Mouse (Mus musculus): ENCODE measurements around the gene Pcgf6.
A peak's percentile ranks its signal among the peaks of the same experiment; 100 is the strongest.

Gene Pcgf6

DNA sequence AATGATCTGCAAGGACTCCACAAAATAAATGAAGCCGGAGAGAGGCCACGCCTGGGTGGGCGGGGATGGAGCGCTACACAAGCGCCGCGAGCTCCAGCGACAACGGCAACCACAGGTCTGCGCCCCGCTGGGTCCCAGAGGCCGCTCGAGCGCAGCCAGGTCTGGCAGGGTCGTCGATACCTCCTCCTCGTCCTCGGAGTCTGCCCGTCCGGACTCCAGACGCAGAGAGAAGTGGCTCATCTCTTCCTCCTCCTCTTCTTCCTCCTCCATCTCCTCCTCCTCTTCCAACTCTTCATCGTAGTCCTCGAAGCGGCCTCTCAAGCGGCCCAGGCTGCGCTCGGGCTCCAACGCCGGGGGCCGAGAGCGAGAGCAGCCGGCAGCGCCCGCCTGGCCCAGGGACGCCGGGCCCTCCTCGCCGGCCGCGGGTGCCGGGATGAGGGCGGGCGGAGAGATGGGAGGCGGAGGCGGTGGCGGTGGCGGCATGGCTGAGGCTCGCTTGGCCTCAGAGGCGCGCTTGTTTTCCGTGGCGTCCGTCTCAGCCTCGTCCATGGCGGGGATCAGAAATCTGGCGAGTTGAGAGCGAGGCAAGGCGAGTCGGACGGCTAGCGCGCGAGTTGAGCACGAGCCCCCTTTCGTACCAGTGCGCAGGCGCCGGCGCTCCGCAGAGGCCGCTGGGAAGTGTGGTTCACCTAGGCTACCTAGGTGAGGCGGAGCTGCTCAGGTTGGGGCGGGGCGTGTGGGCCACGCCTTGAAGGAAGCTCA is at the start of gene Pcgf6:
Pcgf6 (minus strand) TSS at position 636 of the 762 bp plus-strand sequence.
- peak; percentile 61 to 71 for DNase-seq (ENCODE audit: low spot score in 2 of 2)

DNA sequence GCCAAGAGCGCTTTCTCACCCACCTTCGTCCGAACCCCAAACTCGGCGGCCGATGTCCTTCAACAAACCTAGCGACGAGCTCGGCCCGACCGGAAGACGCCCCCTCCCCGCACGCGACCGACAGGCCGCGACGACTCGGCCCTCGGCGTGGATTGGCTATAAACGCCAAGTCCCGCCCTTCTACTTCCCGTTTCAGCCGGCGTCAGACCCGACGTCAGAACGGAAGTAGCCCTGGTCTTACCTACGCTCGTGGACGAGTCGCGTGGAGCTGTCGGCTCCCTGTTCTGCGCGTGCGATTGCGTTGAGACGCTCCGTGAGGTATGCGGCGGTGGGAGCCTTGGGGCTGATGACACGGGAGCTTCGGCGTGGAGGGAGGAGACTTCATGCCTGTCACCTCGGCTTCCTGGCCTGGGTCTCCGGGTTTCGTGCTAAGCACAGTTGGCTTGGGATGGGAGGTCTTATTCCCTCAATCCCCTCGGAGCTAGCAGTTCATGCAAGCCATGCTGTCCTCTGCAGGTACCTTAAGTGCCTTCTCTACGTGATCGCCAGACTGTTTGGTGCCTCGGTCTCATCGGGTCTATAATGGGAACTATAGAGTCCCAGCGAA is 39.9 kb upstream of the Pcgf6 start, which contains the start of the genes Usmg5 and Pdcd11:
Usmg5 (minus strand) TSS at position 98 of the 607 bp plus-strand sequence.
Pdcd11 (plus strand) TSS at position 219 of the 607 bp plus-strand sequence.
- peak; percentile 84 to 91 for DNase-seq (ENCODE audit: low spot score in 2 of 2)

- peak in 1 of 2 experiments; percentile 13 for DNase-seq (ENCODE audit: low spot score in 2 of 2)
Observed at GRCm38 (mm10) chr19:47089718-47090525, 39.2 kb upstream of the Pcgf6 start.

- no peak for DNase-seq (ENCODE audit: low spot score in 2 of 2)
Observed at GRCm38 (mm10) chr19:47088226-47088625, 37.5 kb upstream of the Pcgf6 start.

DNA sequence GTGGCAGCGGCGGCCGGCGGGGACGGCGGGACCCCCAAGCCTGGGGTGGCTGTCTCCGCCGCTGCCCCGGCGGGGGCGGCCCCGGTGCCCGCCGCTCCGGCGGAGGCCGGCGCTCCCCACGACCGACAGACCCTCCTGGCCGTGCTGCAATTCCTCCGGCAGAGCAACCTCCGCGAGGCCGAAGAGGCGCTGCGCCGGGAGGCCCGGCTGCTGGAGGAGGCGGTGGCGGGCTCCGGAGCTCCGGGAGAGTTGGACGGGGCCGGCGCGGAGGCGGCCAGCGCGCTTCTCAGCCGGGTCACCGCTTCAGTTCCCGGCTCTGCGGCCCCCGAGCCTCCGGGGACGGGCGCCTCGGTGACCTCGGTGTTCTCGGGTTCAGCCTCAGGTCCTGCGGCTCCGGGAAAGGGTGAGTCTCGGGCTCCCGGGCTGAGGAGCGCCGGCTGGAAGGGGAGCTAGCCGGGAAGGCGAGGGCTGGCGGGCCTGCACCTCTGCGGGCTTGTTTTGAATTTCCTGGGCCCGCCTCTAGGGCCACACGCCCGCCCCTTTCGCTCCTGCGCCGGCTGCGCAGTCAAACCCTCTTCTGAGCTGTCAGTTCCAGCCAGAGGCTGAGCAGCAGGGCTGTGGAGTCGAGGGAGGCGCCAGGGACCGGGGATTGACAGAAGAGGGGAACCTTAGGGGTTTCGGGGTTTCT is 17.4 kb upstream of the Pcgf6 start:
- peak; percentile 77 to 83 for DNase-seq (ENCODE audit: low spot score in 2 of 2)

- DNase-seq (ENCODE audit: low spot score in 2 of 2) = peak; percentile 97 to 98
Observed at GRCm38 (mm10) chr19:47067096-47067882, 16.6 kb upstream of the Pcgf6 start, which contains the start of gene Taf5. TSS of gene Taf5 (plus strand) at chr19:47067746.

DNA sequence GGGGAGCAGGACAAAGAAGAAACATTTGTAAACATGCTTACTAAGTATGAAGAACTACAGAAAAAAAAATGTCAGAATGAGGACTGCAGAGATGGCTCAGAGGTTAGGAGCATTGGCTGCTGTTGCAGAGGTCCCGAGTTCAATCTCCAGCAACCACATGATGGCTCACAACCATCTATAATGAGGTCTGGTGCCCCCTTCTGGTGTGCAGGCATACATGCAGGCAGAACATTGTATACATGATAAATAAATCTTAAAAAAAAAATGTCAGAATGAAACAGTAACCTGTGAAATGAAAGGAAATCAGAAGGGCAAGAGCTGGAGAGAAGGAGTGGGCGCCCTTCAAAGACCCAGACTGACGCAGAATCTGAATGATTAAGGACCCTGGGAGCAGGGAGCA is 15.2 kb upstream of the Pcgf6 start:
- DNase-seq (ENCODE audit: low spot score in 2 of 2) = no peak

GRCm38 (mm10) chr19:47057684-47058083 is 7.0 kb upstream of the Pcgf6 start:
- no peak for DNase-seq (ENCODE audit: low spot score in 2 of 2)

DNA sequence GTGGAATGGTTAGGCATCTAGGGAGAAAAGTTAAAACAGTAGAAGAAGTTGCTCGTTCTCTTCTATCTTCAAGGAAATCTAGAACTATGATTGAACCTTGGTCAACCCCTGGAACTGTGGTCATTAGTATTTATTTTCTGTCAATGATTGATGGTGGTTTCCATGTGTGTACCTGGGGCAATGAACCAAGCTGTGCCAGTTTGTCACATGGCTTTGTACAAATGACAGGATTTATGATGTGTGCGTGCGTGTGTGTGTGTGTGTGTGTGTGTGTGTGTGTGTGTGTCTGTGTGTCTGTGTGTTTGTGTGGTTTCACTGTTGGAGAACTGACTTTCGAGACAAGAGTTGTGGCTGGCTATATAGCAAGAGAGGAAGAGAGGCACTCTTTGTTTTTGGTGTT is 2.8 kb upstream of the Pcgf6 start:
- no peak for DNase-seq (ENCODE audit: low spot score in 2 of 2)

- DNase-seq (ENCODE audit: low spot score in 2 of 2) = no peak
Observed at GRCm38 (mm10) chr19:47052927-47053326, 2.2 kb upstream of the Pcgf6 start.

DNA sequence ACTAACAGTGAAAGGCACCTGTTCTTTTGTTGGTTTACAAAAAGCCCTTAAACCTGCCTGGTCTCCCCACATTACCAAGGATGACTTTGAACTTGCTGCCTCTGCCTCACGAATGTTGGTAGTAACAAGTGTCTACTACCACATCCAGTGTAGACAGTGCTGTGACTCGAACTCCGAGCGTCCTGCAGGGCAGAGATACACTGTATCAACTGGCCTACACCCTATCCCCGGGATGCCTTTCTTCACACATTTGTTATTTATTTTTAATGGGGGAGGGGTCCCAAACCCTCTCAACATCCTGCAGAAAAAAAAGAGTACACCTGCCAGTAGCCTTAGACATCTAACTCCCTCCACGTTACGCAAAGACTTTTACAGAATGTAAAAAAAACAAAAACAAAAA is 866 bp downstream of the Pcgf6 start:
- DNase-seq (ENCODE audit: low spot score in 2 of 2) = no peak

DNA sequence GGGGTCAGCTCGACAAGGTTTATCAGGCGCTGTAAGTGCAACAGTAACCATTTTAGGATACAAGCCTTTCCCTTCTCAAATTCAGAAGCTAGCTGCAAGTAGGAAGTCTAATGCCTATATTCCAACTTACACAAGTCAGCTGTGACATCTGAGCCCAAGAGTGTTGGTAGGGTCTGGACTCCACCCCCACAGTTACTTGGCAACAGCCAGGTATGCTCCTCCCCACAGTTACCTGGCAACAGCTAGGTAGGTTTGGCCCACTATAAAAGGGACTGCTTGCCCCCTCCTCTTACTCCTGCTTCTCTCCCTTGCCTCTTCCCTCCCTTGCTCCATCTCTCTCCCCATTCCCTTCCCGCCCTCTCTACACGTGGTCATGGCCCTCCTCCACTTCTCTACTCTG is 1.6 kb downstream of the Pcgf6 start:
- no peak for DNase-seq (ENCODE audit: low spot score in 2 of 2)

GRCm38 (mm10) chr19:47047236-47047833 is 3.4 kb downstream of the Pcgf6 start:
- DNase-seq (ENCODE audit: low spot score in 2 of 2) = no peak

DNA sequence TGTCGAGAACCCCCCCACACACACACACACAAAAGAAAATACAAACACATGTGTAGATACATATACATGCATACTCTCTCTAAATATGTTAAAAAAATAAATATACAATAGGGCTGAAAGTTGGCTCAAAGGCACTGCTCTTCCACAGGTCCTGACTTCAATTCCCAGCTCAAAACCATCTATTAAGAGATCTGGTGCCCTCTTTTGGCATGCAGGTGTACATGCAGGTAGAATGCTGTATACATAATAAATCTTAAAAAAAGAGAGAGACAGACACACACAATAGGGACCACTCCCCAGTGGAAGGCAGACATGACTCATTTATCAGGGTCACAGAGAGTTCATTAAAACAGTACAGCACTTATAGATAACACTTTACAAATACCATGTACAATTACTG is 4.4 kb downstream of the Pcgf6 start:
- DNase-seq (ENCODE audit: low spot score in 2 of 2) = no peak

- no peak for DNase-seq (ENCODE audit: low spot score in 2 of 2)
Observed at GRCm38 (mm10) chr19:47043608-47044007, 7.1 kb downstream of the Pcgf6 start.

- DNase-seq (ENCODE audit: low spot score in 2 of 2) = no peak
Observed at GRCm38 (mm10) chr19:47040720-47041473, 9.8 kb downstream of the Pcgf6 start.

DNA sequence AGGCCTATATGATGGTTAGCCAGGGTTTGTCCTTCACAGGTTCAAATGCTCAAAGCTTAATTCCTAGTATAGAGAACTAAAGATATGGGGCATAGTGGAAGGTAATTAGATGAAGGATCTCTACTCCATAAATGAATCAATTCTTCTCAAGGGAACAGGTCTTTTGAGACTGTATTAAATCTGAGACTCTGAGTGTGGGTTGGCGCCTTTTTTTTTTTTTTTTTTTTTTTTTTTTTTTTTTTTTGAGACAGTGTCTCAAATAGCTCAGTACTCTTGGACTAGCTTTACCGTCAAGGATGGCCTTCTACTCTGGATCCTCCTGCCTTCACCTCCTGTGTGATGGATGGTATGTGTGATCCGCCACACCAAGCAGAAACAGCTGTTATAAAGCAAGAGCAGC is 14.1 kb downstream of the Pcgf6 start:
- DNase-seq (ENCODE audit: low spot score in 2 of 2) = no peak

DNA sequence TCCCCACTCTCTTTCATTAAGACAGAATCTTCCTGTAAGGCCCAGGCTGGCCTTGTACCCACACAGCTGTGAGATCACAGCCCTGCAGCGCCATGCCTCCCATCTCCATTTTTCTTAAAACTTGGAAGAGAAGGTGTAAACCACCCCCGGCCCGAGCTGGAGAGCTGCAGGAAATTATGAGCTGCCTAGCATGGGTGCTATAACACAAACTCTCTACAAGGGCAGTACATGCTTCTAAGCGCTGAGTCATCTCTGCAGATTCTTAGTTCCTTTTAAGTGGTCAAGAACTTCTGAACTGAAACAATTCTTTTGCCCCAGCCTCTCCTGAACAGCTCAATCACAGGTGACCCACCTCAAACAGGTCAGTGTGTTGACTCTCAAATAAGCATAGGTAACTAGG is 15.8 kb downstream of the Pcgf6 start:
- no peak for DNase-seq (ENCODE audit: low spot score in 2 of 2)

DNA sequence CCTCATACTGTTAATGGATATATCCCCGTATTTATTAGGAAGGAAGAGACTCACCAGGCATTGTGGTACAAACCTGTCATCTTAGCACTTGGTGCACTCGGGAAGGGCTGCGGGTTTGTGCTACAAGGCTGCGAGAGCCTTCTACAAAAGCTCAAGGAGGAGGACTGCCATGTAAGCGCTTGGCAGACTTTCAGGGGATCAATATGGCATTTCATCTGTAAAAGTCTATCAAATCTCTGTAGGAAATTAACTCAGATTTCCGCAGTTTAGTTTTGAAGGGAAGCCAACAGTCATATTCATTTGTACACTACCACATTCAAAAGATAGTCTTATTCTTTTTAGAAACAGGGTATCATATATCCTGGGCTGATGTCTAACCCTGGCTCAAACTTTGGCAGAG is 18.9 kb downstream of the Pcgf6 start:
- no peak for DNase-seq (ENCODE audit: low spot score in 2 of 2)

GRCm38 (mm10) chr19:47029796-47030195 is 20.9 kb downstream of the Pcgf6 start:
- no peak for DNase-seq (ENCODE audit: low spot score in 2 of 2)

Data from spleen, postnatal 14 days (tissue).